Mouse (Mus musculus) urinary bladder, postnatal 4 days (tissue): ENCODE measurements around the gene Gm9903.

Experiments
- DNase-seq, 2 experiments: peaks; one replicate each; pipeline ENCODE4 v3.0.0; 2021 to 2022; ENCODE audit warnings: low spot score in 2 of 2

Gm9903 gene

DNA sequence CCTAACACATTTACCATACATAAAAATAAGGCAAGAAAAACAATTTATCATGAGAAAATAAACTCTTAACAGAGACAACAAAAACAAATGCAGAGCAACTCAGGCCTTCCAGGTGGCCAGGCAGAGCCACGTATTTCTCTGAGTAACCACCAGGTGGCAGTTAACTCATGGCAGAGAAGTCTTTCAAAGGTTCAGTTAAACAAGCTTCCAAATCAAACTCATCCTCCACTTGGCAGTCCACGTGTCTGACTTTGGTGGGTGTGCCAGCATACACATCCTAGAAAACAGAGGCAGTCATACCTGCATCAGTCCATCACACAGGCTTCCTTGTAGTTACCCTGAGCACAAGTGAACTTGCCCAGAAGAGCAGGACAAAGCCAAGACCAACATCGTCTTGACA lies 10.9 kb downstream of the Gm9903 start:
- DNase-seq = no peak

DNA sequence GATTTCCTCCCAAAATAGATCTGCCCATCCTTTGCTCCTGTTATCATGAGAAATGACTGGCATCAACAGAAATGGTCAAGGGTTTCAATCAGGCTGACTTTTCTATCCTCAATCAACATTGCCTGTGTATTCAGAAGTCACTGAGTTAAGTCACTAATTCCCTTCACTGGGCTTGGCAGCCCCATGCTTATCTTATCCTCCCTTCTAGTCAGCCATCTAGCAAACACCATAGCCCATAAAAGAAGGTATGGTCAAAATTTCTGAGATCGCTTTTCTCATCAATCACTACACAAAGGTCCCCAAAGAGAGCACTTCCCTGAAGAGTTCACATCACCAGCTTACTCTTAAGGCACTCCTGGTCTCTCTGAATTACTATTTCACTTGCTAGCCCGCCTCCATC lies 21.3 kb downstream of the Gm9903 start:
- no peak for DNase-seq

DNA sequence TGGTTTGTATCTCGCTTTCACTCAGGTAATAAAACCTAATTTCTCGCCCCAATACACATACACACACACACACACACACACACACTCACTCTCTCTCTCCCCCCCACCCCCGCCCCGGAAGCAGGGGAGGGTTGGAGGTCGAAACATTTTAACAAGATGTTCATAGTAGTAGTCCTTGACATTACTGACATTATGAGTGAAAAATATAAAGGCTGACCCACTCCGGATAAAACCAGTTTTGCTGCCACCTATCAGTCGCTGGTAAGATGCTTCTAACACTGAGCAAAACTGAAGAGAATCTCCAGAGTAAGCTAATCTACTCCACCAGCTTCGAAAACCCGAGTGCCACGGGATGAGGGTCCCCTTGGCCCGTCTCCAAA lies 21.8 kb downstream of the Gm9903 start:
- DNase-seq = no peak

DNA sequence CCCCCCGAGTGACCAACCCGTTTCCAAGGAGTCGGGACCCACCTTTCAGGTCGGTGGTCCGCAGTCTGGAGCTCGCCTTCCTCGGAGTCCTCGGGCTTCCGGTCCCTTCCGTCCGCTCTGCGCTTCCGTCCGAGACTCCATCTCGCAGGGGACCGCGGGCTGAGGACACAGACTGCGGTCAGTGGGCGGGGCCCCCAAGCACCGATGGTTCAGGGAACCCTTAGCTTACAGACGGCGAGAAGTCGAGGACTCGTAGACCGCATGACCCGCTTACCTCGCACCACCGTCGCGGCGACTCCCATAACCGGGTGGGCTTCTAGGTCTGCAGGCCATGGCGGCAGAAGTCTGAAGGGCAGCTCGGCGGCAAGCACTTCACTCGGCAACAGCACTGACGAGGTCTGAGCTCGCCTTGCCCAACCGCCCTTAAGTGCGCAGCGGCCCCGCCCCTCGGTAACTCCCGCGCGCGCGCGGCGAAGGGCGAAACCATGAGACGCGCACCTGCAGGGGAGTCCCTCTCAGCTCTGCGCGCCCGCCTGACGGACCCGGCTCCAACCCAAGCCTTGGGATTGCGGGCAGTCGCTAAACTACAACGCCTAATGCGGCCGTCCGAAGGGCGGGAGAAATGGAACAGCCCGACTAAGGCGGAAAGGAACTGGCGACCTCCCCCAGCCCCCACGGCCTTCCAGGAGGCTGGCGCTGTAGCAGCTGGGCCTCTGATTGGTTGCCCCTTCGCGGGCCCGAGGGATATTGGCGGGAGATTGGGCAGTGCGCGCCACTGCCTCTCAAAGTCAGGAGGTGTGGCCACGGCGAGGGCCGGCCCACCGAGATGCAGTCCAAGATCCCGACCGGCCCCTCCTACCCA lies 22.4 kb downstream of the Gm9903 start, which contains the start of gene Slbp:
Gene Slbp, minus strand, starts transcription at position 654 of the 862 bp plus-strand sequence.
- peak; percentile 95 to 96 for DNase-seq

DNA sequence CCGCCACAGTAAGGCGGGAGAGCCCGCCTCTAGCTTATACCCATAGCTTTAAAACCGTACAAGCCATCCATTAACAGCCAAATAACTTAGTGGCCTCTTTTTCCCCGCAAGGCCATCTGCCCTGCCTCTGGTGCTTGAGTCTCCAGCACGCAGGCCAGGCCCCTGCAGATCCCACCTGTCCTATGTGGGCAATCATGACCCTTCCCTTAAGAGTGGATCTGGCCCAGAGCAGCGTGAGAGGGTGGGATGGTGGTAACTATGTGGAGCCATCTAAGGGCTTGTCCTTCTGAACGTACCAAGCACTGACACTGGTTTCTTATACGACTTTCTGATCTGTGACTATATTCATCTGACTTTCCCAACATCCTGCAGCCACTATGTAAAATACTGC lies 23.1 kb downstream of the Gm9903 start:
- DNase-seq = no peak

DNA sequence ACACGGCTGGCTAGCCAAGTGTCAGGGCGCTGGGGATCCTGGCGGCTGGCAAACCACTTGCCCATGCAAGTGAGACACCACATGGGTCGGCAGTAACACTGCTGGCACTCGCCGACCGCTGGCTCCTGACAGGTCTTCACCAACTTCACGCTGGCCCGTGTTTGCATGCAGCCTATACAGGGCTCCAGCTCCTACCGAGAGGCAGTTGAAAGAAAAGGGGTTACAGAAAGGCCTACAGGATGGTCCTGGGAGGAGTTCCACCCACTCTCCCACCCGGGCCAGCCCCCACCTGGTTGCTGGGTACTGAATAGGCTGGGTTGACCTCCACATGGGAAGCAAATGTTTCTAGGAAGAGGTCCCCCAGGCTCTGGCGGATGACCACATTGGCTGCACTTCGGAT lies 24.7 kb downstream of the Gm9903 start:
- no peak for DNase-seq

DNA sequence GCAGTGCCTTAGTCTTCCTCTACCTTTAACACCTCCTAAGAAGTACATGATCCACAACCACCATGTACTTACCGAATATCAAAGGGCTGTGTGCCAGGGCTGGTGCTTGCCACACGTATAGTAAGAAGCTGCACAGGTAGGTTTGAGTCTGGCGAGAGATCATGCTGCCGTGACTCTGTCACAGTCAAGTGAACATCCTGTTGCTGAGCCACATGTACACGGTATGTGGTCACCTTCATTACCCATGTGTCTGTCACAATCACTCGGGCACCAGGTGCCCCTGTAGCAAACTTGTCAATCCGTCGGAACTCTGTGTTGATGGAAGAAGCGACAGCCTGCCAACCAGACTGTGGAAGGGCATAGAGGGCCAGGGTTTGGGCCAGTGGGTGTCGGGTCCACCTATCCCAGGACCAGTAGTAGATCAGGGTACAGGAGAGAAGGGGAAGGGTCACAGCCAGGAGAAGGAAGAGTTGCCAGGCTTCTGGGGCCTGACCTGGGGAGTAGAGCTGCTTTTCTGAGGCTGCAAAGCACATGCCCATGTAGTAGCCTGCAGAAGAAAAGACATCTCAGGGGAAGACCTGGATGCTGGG lies 25.6 kb downstream of the Gm9903 start:
- no peak for DNase-seq

DNA sequence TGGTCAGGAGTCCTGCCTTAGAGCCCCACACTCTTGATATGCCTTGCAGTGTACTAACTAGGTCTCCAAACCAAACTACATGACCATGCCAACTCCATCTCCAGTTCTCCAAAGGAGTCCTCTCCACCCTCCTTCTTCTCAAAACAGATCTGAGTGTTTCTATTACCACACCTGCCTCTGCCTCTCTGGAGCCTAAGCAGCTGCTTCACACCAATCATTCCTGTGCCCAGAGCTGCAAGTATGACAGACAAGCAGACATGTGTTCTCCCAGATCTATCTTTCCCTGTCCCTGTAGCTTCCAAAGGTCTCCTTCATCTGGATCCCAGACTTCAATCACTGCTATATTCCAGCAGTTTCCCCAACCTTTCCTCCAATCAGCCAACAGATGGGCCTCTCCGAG lies 27.0 kb downstream of the Gm9903 start:
- no peak for DNase-seq

DNA sequence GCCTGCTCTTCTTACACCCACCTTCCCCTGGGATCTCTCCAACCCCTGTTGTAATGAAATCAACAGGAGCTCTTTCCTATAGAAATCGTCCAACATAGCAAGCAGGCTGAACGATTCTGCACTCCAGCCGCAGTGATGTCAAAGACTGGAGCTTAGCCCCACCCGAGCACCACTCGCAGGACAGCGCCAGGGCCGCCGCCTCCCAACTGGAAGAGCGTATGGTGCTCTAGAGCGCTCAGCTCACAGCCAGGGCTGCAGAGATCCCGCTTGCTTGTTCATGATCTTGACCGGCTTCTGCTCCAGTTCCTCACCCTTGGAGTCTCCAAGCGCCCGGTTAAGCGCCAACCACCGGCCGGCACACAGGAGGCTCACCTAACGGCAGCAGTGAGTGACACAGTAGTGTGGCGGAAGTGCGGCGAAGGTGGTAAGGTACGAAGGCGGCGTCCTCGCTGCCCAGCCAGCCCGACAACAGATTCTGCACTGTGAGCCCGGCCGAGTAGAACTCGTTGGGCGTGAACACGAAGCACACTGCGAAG lies 27.6 kb downstream of the Gm9903 start:
- no peak for DNase-seq

DNA sequence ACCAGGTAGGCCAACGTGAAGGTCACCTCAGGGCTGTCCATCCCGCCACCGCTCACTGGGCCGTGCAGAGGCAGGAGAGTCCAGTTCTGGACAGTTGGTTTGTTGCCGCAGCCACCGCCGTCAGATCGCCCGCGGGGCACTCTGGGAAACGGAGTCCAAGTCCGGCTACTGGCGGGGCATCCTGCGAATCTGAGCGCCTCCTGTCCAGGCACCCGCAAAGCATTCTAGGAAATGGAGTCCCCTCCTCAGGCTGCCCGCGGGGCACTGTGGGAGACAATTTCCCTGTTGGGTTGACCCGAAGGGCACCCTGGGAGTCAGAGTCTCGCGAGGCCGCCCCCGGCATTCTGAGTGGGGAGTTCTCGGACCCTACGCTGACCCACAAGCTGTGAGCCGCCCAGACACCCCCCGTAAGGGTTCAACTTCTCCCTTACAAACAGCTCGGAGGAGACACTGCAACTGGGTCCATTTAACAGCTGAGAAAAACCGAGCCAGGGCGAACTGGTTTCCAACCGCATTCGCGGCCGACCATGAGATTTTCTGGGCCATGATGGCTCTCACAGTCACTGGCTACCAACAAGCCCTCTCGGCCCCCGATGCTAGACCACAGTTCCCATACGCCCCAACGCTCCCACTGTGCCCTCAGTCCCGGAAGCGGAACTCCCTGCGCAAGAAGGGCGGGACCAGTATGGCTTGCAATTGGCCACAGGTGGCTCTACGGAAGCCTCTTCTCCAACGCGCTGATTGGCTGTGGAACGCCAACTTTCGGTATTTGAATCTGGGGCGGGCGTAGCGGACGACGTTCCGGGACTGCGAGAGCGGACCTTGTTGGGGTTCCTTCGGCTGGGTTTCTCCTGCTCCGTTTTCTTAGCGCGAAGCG lies 28.3 kb downstream of the Gm9903 start, which contains the start of the genes Tacc3 and Tmem129:
Gene Tacc3, plus strand, starts transcription at position 342 of the 877 bp plus-strand sequence.
Gene Tmem129, minus strand, starts transcription at position 630 of the 877 bp plus-strand sequence.
- peak; percentile 95 to 96 for DNase-seq

DNA sequence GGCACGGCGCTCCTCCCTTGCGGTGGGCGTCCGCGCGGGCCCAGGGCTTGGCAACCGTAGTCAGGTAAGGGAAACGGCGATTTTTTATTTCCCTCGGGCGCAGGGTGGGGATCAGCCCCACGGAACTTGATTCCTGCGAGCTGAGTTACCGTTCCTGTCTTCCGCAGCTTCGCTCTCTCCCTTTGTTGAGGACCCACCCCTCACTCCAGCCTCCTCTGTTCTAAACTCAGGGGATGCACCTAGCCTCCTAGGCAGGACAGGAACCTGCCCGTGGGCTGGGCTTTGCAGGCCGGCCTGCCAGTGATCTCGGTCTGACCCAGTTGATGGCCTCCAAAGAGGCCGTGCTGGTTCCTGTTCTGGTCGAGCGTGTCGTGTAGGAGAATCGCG lies 28.9 kb downstream of the Gm9903 start:
- DNase-seq = no peak

DNA sequence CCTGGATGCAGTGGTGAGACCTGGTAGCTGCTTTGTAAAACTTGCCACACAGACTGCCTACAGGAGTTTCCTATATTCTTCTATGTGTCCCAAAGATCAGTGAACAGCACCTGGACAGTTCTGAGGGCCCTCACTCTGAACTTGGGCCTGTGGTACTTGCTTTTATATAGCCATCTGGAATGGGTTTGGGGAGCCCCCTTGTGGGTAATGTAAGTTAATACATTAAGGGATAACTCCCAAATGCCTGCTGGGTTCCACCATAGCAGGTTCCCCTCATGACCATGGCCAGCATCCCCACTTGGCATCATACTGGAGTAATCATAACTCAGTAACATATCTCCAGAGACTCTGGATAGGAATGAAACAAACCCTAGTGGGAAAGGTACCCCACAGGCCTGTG lies 38.5 kb downstream of the Gm9903 start:
- DNase-seq = no peak

DNA sequence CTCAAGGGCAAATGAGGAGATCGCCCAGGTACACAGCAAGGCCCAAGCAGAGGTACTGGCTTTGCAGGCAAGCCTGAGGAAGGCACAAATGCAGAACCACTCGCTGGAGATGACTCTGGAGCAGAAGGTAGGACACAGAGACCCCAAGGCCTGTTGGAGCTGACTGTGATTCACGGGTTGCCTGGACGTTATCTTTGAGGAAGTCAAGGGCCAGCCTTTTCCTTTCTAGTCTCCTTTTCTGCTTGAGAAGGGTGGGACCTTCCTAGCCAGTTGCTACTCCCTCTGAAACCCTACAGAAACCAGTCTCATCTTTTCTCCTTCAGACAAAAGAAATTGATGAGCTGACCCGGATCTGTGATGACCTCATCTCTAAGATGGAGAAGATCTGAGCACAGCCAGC lies 41.9 kb downstream of the Gm9903 start:
- no peak for DNase-seq

DNA sequence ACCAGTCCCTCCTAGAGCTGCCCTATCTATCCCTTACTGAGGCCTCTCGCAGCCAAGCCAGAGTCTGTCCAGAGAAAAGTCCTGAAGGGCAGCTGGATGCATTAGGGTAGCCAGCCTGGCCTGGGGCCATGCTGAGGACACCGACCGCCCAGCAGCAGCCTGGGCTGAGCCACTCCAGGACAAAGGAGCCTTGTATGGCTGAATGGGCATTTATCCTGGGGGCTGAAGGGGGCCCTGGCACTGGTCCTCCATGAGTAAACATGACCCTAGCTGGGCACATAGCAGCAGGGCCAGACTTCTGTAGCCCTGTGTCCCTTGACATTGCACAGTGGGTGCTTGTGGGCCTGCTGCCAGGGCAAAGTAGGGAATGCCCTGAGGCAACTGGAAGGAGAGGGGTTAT lies 44.7 kb downstream of the Gm9903 start:
- DNase-seq = no peak

DNA sequence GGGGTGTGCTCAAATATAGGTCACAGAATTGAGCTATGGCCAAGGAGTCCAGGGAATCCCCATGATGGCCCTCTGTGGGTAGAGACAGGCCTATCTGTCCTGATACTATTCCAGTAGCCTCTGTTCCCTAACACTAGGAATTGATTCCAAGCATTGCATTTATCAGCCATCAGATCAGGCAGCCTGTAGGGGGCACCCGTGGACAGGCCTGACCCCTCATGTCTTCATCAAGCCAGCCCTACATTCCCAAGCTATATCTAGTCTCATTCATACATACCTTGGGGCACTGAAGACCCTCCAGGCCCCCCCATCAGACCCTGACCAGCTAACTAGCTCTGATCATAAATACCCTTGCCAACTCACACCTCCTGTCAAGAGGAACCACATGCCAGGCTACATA lies 46.2 kb downstream of the Gm9903 start:
- peak in 1 of 2 experiments; percentile 69 for DNase-seq

DNA sequence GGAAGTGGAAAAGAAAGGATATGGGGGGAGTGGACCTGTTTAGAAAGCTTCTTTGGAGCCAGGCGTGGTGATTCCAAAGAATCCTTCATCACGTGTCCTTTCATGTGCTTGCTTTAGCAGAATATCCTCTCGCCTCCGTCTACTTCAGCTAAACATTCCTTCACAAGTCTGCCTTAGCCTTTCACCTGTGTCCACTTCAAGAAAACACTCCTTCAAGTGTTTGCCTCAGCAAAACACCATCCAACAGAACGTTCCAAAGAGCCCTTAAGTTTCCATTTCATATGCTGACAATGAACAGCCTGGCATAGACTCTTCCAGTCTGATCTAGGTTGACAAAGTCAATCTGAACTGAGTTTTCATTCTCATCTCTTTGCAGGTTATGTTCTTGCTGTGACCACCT lies 48.5 kb downstream of the Gm9903 start:
- no peak for DNase-seq

DNA sequence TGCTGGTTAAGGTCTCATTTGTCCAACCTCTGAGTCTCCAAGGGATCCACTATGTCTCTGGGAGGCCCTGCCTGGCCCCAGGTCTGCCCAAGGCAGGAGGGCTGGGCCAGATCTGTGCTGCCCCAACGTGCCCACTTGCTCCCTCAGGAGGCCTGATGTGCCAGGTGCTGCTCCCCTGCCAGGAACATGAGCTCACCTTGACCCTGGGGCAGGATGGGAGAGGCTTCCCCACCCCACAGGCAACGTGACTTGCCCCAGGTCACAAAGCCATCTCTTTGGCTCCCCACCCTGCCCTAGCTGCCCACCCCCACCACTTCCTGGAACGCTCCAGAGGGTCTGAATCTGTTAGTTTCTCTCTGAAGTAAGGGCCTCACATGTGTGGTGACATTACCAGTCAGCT lies 51.3 kb downstream of the Gm9903 start:
- DNase-seq = no peak
